Mouse (Mus musculus) liver, adult 2 months (tissue): ENCODE data around the gene Osbpl6.

ENCODE experiments used
- CTCF ChIP-seq: fragments of 200-500 bp; IDR thresholded peaks from 2 replicates; pipeline ENCODE4 v1.5.1; 2011; ENCODE audit warnings: low read depth, low read length, control low read depth
- POLR2A ChIP-seq: fragments of 200-500 bp; IDR thresholded peaks from 2 replicates; pipeline ENCODE4 v1.6.1; 2011; ENCODE audit warnings: low read length, control low read depth; ENCODE audit not compliant: insufficient read depth; ENCODE audit errors: extremely low read depth

DNA sequence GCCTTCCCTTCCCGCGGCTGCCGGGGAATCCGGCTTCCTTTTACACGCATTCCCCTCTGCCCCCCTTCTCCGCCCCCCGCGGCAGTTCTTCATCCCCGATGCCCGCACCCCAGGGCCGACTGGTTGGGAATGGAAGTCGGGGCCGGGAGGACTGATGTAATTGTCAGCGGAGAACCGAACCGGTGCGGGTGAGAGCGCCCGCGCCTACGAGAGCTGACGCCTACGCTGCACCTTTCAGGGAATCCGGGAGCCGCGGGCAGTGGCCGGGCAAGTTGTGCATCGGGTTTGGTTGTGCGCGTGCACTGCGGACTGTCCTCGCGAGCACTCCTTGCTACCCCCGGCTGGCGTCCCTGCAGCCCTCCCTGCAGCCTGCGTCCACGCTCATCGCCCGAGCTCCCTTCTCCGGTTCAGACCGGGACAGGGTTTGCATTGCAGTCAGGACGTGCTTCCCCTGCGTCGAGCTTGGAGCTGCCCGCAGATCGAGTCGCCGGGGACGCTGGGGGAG, 681 bp downstream of the Osbpl6 start:
- TF ChIP-seq POLR2A (no peak), CTCF (no peak)
